Mouse (Mus musculus): Measurements from ENCODE around the gene Sprtn. TPM values are rescaled to one million over a fixed set of nuclear protein-coding genes. Genes with fewer than 3 reads are reported as not detected.

The Sprtn gene
- total RNA-seq (2023; ENCODE audit: inconsistent age): 30.1 to 31.9 TPM (median 31.0 TPM) in 4 replicates

DNA sequence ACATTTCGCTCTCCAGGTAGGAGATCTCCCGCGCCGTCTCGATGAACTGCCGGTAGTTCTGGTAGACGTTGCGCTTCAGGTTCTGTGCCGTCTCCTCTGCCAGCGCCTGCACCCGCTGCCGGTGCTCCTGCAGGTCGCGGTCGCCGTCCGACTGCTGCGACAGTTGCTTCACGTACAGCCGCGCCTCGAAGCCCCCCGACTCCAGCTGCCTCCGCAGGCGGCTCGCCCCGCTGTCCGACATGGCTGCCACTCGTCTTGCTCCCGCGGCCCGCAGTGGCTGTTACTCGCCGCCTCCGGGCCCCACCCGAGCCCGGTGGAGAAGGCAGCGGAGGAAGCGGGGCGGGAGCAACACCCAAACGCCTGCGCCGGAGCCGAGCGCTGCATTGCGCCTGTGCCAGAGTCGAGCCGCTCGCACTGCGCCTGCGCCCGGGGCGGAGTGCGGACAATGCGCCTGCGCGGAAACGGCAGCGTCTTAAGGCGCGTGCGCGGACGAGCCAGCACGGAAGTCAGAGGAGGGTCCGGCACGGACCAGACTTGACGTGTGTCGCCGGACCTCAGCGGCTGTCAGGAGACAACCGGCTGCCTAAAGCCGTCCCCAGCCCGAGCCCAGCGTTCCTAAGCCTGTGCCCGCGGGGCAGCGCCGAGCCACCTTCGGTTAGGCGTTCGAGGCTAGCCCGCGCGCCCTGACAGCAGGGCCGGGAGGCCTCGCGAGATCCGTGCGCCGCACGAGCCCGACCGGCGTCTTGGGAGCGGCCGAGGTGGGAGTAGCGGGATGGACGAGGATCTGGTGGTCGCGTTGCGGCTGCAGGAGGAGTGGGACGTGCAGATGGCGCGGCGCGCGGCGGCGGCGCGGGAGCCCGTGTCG is at the start of gene Sprtn, which contains the start of gene Exoc8:
Gene Sprtn (plus strand): TSS at position 501 of the 865 bp plus-strand sequence.
Gene Exoc8 (minus strand): TSS at position 320 of the 865 bp plus-strand sequence.

DNA sequence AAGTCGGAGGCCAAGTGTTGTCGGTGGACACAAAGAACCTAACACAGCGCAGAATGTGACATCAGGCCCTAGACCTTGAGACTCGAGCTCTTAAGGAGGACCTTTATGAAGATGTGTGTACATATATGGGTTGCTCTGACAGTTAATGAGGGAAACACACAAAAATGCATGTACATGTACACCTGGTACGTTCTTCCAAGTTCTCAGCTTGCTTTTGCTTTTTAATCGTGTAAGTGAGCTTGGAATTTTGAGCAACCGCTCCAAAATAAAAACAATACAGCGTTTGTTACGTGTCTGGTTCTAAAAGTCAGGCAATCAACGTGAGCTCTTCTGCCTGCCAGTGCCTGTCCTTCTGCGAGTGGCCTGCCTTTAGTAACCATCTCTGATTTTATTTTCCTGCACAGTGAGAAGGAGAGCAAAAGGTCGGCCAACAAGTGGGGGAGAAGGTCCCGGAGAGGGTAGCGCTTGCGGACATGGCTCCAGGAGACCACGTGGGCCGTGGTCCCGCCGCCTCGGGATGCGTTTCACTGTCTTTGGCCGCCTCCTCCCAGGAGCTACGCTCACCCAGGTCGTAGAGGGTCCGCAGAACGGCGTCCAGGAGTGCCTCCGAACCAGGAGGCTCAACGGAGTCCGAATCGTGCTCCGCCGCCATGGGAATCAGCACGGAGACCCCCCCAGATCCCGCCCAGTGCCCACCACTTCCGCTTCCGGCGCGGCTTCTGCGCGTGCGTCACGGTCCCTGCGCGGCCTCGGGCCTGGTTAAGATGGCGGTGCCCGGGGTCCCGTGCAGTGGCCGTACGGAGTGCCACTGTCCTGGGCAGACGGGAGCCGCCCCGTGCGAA is 35.1 kb upstream of the Sprtn start, which contains the start of the genes Gnpat and 2810004N23Rik:
Gene Gnpat (plus strand): TSS at position 713 of the 842 bp plus-strand sequence.
Gene 2810004N23Rik (minus strand): TSS at position 800 of the 842 bp plus-strand sequence.

DNA sequence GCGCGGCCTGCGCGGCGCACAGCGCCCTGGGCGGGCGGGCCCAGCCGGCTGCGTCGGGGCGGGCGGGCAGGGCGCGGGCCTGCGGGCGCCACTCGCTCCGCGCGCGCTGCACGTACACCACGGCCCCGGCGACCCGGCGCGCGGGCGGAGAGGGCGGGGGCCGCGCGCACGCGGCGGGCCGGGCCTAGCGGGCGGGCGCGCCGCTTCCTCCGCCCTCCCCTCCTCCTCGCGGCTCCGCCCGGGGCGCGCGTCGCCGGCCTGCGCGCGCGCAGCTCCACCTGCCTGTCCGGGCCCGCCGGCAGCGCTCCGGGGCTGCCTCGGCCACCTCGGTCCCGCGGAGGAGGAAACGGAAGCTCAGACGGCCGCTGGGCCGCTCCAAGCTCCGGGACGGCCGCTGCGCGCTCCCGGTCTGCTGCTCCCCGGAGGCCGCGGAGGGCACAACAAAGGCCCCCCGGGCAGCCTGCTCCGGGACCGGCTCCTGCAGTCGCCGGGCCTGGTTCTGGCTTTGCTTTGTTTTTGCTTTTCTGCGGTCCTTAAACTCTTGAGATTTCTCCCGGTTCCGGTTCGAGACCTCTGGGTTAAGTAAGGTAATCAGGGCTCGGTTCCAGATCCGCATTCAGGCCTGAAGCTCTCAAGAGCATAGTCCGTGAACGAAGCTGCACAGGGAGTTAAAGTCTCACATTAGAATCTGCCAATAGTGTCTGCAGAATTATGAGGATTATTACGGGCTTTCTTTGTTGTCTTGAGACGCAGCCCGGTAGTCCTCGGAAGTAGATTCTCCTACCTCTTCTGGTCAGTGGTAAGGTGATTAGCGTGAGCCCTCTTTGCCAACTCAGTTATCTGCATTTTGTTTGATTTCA is 51.8 kb downstream of the Sprtn start, which contains the start of gene Egln1:
Gene Egln1 (minus strand): TSS at position 116 of the 860 bp plus-strand sequence.

Other genes starting within 250 kb of the Sprtn start
- 7.5 to 8.9 TPM (median 7.7 TPM) in 4 replicates for gene 2310022B05Rik, start 234.5 kb upstream of the Sprtn start, total RNA-seq (2023; ENCODE audit: inconsistent age)
- gene Ttc13, start 175.9 kb upstream of the Sprtn start, total RNA-seq (2023; ENCODE audit: inconsistent age): 75.2 to 95.7 TPM (median 85.1 TPM) in 4 replicates
- gene Arv1, start 175.7 kb upstream of the Sprtn start, total RNA-seq (2023; ENCODE audit: inconsistent age): 16.4 to 23.9 TPM (median 21.8 TPM) in 4 replicates
- gene Fam89a, start 146.1 kb upstream of the Sprtn start, total RNA-seq (2023; ENCODE audit: inconsistent age): 0.39 to 0.67 TPM (median 0.51 TPM) in 3 of 4 replicates, not detected in the other
- not detected in 4 replicates for gene Trim67, start 104.8 kb upstream of the Sprtn start, total RNA-seq (2023; ENCODE audit: inconsistent age)
- gene Gnpat, start 34.9 kb upstream of the Sprtn start, total RNA-seq (2023; ENCODE audit: inconsistent age): 60.0 to 72.1 TPM (median 68.0 TPM) in 4 replicates
- gene 2810004N23Rik, start 34.8 kb upstream of the Sprtn start, total RNA-seq (2023; ENCODE audit: inconsistent age): 24.0 to 26.7 TPM (median 24.1 TPM) in 4 replicates
- gene Exoc8, start 181 bp upstream of the Sprtn start, total RNA-seq (2023; ENCODE audit: inconsistent age): 11.3 to 14.1 TPM (median 12.0 TPM) in 4 replicates
- gene Egln1, start 51.4 kb downstream of the Sprtn start, total RNA-seq (2023; ENCODE audit: inconsistent age): 15.0 to 17.8 TPM (median 17.5 TPM) in 4 replicates
- gene Tsnax, start 115.1 kb downstream of the Sprtn start, total RNA-seq (2023; ENCODE audit: inconsistent age): 40.5 to 47.0 TPM (median 45.0 TPM) in 4 replicates
- gene Disc1, start 156.3 kb downstream of the Sprtn start, total RNA-seq (2023; ENCODE audit: inconsistent age): 3.0 to 3.2 TPM (median 3.2 TPM) in 4 replicates

Data from B cell, adult (primary cell).